Mouse (Mus musculus) layer of hippocampus, postnatal 14 days (tissue): Measurements from ENCODE around the gene Vac14. TPM values are rescaled to one million over a fixed set of nuclear protein-coding genes. Genes with fewer than 3 reads are reported as not detected.
"Not testable (repeated sequence)": the region's sequence is repeated elsewhere in the genome, so short reads cannot be mapped to it uniquely, and the experiment has no call there.

ENCODE experiments used
- DNase-seq, 2 experiments: peaks; one replicate each; pipeline ENCODE4 v3.0.0; 2021 to 2022; ENCODE audit warnings: low spot score in 2 of 2, mixed read lengths in 1 of 2
- total RNA-seq, 2 experiments: library from RNA; stranded (reverse); gene quantifications; 2 replicates each; pipeline ENCODE4 v1.2.3; 2021

Gene Vac14
- total RNA-seq, 2 experiments from 2014 or later, result 24.5 to 26.6 TPM

GRCm38 (mm10) chr8:110646064-110646463 is 27.7 kb downstream of the Vac14 start:
- DNase-seq, result peak; percentile 80 to 82

- DNase-seq, result no peak
Measured at GRCm38 (mm10) chr8:110648577-110648976, 30.2 kb downstream of the Vac14 start.

- DNase-seq, result no peak
Measured at GRCm38 (mm10) chr8:110649286-110649685, 30.9 kb downstream of the Vac14 start.

- DNase-seq, result no peak
Measured at GRCm38 (mm10) chr8:110650838-110651237, 32.5 kb downstream of the Vac14 start.

GRCm38 (mm10) chr8:110651847-110652246 is 33.5 kb downstream of the Vac14 start:
- DNase-seq, result no peak

- no peak for DNase-seq
Measured at GRCm38 (mm10) chr8:110654075-110655060, 36.0 kb downstream of the Vac14 start.

GRCm38 (mm10) chr8:110655827-110656226 is 37.4 kb downstream of the Vac14 start:
- DNase-seq, result no peak

GRCm38 (mm10) chr8:110657661-110658060 is 39.3 kb downstream of the Vac14 start:
- no peak for DNase-seq

GRCm38 (mm10) chr8:110660121-110660520 is 41.7 kb downstream of the Vac14 start:
- DNase-seq, result no peak

GRCm38 (mm10) chr8:110662545-110662944 is 44.2 kb downstream of the Vac14 start:
- no peak for DNase-seq

GRCm38 (mm10) chr8:110663015-110663742 is 44.8 kb downstream of the Vac14 start:
- DNase-seq, result peak in 1 of 2 experiments; percentile 34

- peak; percentile 80 to 90 for DNase-seq
Measured at GRCm38 (mm10) chr8:110664202-110664896, 46.0 kb downstream of the Vac14 start.

GRCm38 (mm10) chr8:110665000-110665399 is 46.6 kb downstream of the Vac14 start:
- no peak for DNase-seq

- not testable (repeated sequence) for DNase-seq
Measured at GRCm38 (mm10) chr8:110667590-110668177, 49.3 kb downstream of the Vac14 start.

GRCm38 (mm10) chr8:110669932-110670628 is 51.7 kb downstream of the Vac14 start:
- no peak for DNase-seq

- no peak for DNase-seq
Measured at GRCm38 (mm10) chr8:110671309-110671708, 52.9 kb downstream of the Vac14 start.

GRCm38 (mm10) chr8:110672133-110672532 is 53.7 kb downstream of the Vac14 start:
- no peak for DNase-seq

- no peak for DNase-seq
Measured at GRCm38 (mm10) chr8:110673168-110673567, 54.8 kb downstream of the Vac14 start.

GRCm38 (mm10) chr8:110674589-110674988 is 56.2 kb downstream of the Vac14 start:
- no peak for DNase-seq

- no peak for DNase-seq
Measured at GRCm38 (mm10) chr8:110676702-110677101, 58.3 kb downstream of the Vac14 start.
